Mouse (Mus musculus) mature B cell (primary cell): Measurements from ENCODE around the gene St6gal2.

Experiments used
- in situ Hi-C: fragments of 300-500 bp; cut with MboI; formaldehyde crosslinking; loops from 2 replicates; pipeline ENCODE4 v1.14.3; 2019

St6gal2 gene

DNA sequence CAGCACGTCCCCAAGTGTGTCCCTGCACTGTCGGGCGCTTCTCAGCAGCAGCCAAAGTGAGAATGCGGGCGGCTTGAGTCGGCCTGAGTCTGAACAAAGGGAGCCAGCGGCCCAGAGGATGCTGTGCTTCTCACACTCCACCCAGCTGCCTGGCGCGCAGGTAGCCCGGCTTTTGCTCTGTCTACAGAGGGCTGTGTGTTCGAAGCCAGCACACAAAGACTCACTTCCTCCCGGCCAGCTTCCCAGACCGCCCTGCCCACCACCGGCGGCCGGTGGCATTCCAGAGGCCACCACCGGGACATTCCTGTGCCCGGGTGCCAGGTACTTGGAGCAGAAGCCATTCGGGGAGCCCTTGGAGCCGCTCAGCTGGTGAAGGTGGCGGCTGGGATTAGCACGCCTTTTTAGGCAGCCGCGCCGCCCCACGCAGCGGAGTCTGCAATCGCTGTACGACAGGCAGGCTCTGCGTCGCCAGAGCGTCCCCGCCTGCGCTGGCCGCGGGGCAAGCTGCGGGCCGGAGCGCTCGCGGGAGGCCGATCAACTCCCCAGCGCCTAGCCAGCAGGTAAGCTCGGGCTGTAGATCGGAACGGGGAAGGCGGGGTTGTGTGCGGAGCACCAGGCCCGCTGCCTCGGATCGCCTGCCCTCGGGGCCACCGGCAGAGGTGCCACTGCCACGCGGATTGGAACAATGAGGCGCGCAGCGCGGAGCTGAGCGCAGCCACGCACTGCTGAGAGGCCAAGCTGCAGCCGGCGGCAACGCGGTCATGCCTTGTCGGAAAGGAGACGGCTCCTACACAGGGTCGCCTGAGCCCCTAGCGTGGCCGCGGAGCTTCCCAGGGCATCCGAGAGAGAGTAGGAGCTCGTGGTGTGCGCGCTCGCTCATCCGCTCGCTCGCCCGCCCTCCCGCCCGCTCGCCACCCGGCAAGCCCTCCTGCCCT, at the start of gene St6gal2:
St6gal2 (plus strand) TSS at position 133 of the 935 bp plus-strand sequence.
- in situ Hi-C loops = no loop called here

DNA sequence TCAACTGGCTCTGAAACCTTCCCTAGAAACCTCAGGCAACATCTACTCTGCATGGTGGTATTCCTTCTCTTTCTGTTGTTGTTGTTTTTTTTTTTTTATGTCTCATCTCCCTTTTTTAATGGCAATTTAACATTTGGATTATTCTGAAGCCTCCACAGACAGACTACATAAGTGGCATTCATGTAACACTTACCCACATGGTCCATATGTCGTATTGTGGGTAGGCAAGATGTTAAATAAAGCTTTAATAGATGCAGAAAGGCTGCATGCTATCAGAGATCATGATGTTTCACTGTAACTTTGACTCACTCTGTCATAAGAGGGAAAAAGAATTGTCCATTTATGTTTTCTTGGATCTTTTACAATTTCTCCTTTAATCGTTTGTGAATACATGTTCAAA, 39.1 kb upstream of the St6gal2 start:
- in situ Hi-C loops = no loop called here

DNA sequence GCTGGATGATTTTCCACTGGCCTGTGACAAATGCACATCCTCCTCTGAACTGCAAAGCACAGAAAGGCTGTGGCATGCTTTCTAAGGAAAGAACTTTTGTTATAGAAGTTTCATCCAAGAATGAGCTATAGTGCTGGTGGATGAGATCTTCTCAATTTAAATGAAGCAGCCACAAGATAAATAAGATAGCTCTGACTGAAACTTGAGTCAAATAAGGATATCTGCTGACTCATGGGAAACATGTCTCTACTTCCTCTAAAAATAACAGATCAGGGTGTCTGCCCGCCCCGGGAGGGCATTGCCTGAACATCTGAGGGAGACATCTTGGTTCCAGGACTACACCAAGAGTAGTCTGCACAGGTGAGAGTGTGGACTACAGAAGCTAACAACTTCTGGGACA, 28.7 kb upstream of the St6gal2 start:
- in situ Hi-C loops = no loop called here

DNA sequence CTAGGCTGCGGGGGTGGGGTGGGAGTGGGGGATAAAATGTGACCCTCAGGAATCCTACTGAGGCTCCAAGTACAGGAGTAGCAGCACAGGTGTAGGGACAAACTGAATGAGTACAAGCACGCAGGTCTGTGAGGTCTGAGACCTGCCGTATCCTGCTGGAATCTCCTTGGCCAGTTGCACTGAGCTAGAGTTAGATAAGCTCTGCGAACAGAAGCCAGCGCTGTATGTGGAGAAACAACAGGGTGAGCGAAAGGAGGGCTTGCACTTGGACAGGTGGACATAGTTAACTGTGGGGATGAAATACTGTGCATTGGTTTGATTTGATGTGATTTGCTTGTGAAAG, 974 bp downstream of the St6gal2 start:
- in situ Hi-C loops = no loop called here

DNA sequence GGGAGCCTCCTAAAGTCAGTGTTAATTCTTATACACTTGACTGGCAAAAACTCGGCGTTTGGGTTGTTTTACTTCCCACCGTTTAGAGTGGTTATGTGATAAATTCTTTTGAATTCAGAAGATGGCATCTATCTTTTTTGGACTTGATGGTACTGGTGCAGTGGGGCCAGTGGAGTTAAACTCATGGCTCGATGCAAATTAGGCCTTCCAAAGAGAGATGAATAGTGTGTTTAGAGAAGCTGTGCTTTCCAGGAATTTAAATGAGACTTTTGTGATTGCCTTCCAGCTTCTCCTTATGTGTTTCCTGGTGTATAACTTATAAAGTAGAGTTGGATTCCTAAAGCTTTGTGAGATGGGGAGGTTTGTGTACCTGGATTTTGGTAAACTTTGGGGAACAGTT, 1.5 kb downstream of the St6gal2 start:
- in situ Hi-C loops = no loop called here

- in situ Hi-C loops = no loop called here
These were observed 5.8 kb downstream of the St6gal2 start for GRCm38 (mm10) chr17:55450943-55451342.

GRCm38 (mm10) chr17:55454487-55454886, 9.3 kb downstream of the St6gal2 start:
- in situ Hi-C loops = no loop called here

DNA sequence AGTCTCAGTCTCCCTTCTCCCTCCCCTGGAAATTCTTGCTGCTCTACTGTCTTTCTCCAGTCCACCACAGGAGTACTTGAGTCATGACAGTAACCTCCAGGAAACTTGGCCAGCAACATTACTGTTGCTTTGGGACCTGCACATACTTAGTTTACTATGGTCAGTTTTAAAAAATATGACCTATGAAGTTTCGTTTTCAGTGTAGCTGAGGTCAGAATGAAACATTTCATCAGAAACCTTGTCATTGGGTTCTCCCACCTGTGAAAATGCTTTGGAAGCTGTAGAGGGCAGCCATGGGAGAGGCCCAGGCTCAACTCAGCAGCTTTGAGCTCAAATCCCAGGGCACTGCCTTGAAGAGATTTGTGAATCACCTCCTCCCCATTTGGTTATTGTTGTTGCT, 15.0 kb downstream of the St6gal2 start:
- in situ Hi-C loops = no loop called here

- in situ Hi-C loops = no loop called here
These were observed 22.4 kb downstream of the St6gal2 start for GRCm38 (mm10) chr17:55467579-55467978.

GRCm38 (mm10) chr17:55468963-55469362, 23.8 kb downstream of the St6gal2 start:
- in situ Hi-C loops = no loop called here

DNA sequence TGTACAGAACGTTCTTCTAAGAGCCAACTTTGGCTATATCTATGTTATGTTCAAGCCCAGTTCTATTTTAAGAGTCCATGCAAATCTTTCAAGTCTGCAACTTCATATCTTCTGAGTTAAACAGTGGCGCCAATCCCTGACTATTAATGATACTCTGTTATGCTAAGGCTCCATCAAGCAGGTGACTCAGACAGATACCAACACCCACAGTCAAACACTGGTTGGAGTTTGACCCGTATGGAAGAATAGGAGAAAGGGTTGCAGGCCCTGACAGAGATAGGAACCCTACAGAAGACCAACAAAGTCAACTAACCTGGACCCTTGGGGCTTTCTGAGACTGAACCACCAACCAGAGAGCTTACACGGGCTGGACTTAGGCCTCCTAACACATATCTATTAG, 30.8 kb downstream of the St6gal2 start:
- in situ Hi-C loops = no loop called here

- in situ Hi-C loops = no loop called here
These were observed 32.2 kb downstream of the St6gal2 start for GRCm38 (mm10) chr17:55477361-55477760.

DNA sequence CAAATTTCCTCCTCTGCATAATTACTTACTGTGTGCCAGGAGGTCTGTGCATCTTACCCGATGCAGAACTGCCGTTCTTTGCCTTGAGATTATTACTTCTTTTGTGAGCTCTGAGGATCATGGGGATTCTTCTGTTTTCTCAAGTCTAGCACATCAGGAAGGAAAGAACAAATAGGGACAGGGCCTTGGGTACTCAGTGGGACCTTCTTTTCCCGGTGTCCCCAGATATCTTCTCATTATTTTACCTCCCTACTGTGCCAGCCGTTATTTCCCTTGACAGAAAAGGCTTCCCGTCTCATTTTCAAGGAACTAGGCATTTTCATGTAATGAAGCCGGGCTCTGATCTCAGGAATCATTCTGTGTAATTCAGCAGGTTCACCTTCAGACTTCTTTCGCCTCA, 34.2 kb downstream of the St6gal2 start:
- in situ Hi-C loops = no loop called here

GRCm38 (mm10) chr17:55484108-55484870, 39.1 kb downstream of the St6gal2 start:
- in situ Hi-C loops = no loop called here

DNA sequence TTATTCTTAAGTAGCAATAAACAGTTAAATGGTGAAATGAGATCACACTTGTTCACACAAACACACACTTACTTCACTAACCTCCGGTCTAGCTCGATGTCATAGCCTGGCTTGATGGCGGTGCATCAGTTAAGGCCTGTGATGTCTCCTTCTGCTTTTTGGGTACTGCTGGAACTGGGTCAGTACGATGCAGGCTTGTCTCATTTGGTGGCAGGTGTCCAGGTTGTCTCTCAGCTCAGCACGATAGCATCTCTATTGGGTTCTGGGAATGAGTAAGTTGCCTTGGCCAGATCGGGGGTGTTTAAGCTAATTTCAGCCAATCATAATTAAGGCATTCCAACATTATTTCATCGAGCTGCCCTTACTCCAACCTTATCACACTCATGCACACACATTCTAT, 86.7 kb downstream of the St6gal2 start:
- in situ Hi-C loops = no loop called here

DNA sequence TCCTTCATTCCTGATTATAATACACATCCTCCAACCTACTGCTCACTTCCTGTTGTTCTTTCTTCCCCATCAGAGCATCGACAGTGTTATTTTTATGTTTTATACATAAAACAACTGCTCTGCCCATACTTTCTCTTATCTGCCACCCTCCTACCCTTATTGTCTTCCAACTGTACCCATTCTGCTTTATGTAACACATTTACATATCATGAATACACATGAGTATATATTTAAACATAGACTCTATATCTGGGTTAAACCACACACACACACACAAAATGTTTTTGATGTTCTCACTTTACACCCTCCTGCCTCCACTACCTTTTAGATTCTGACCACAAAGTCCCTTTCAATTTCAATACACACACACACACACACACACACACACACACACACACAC, 103.3 kb downstream of the St6gal2 start:
- in situ Hi-C loops = no loop called here

GRCm38 (mm10) chr17:55561774-55562173, 116.6 kb downstream of the St6gal2 start:
- in situ Hi-C loops = no loop called here
